Mouse (Mus musculus) kidney, adult 2 months (tissue): ENCODE data around the gene Gm17387.

Experiments used
- CTCF ChIP-seq: fragments of 200-500 bp; conservative IDR thresholded peaks from 2 replicates; pipeline ENCODE4 v1.5.1; 2011; ENCODE audit warnings: low read depth, mild to moderate bottlenecking, control low read depth, low read length, moderate library complexity, mixed read lengths; ENCODE audit not compliant: insufficient read depth, insufficient read length
- POLR2A ChIP-seq: fragments of 200-500 bp; IDR thresholded peaks from one replicate; pipeline ENCODE4 v1.6.1; 2011; ENCODE audit warnings: low read depth, low read length, control low read depth

DNA sequence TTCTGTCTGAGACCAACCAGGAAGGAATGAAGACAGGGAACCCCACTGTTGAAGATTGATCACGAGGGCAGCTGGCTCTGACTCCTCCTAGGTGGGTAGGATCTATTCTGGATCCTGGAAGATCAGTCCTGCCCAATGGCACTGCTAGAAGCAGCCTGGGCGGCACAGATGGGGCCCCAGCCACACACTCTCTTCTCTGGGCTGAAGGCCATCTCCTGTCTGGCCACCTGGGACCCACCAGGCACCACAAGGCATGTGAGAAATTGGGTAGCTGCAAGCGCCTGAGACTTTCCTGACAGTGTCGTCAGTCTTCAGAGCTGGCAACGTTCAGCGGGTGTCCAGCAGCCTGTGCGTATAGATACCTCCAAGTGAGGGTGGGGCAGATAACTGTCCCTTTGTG lies 33.6 kb downstream of the Gm17387 start:
- TF ChIP-seq CTCF (no peak), POLR2A (no peak)
